Mouse (Mus musculus): Measurements from ENCODE around the gene Mvb12a.

The Mvb12a gene

DNA sequence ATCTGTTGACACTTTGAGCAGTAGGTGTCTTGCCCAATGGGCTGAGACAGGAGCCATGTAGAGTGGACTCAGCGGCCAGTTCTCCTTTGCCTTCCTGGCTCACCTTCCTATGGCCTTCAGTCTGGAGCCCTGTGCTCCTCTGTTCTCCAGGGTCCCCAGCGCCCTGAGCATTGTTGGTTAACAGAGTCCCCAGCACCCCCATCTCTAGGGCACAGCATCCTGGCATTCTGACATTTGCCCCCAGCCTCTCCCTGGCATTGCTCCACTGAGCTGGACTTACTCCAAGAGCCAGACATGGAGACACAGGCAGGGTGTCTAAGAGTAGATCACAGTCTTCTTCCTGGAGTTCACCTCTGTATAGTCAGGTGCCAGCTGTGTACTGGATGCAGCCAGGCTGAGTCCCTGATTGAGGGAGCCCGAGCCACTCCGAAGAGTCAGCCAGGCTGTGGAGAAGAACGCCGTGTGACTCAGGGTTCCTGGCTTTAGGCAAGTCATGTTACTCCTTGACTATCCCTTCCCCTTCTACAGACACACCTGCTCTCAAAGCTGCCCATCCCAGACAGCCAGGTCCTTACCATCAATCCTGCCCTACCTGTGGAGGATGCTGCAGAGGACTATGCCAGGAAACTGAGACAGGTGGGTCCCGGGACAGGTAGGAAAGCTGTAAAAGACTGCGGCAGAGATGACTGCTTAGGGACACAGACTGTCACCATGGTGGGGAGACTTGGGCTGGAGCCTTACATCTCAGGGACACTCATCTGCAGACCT is 51.0 kb downstream of the Mvb12a start:
- no peak for DNase-seq (ENCODE audit: low spot score)

DNA sequence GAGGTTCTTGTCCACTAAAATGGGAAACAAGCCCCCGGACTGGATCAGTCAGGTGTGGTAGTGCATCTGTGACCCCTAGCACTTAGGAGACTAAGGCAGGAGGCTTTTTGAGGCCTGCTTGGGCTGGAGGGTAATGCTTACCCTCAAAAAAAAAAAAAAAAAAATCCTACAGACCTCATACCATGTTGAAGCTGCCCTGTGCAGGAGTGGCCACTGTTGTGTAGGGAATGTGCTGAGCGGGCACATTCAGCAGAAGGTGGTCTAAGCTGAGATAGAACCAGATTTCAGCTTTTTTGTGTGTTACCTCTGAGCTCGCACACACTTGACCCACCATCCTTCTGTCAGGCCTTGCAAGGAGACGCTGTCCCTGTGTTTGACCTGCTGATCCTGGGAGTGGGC is 51.6 kb downstream of the Mvb12a start:
- no peak for DNase-seq (ENCODE audit: low spot score)

DNA sequence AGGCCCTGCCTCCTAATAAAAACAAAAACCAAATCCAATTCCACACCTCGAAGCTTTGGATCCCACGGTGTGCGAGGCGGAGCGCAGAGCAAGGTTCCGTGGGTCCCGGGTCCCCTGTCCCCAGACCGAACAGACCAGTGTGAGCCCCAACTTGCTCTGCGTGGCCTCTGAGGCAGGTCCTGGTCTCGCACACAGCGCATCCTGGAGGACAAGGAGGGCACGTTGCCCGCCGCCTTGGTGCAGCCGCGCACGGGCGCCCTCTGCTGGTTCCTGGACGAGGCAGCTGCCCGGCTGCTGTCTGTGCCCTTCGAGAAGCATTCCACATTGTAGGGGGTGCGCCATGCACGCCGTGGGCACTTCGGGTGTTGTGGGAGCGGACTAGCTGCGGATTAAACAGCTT is 53.1 kb downstream of the Mvb12a start:
- DNase-seq (ENCODE audit: low spot score): peak; percentile 89

DNA sequence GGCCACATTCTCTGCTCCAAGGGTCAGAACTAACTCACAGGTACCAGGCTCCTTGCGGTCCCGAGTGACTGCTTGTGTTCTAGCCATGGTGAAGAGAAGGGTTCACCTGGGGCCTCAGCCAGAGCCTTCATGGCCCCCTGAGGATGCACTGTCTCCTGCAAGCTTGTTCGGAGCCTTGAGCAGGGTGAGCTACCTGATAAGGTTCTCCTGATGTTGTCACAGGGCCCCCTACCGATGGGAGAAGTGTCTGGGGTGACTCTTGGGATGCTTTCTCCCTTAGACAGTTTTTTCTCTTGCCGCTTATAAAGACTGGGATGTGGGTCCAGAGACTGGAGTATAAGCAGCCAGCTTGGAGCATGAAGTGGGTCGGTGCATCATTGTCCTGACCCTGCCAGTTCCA is 53.7 kb downstream of the Mvb12a start:
- no peak for DNase-seq (ENCODE audit: low spot score)

DNA sequence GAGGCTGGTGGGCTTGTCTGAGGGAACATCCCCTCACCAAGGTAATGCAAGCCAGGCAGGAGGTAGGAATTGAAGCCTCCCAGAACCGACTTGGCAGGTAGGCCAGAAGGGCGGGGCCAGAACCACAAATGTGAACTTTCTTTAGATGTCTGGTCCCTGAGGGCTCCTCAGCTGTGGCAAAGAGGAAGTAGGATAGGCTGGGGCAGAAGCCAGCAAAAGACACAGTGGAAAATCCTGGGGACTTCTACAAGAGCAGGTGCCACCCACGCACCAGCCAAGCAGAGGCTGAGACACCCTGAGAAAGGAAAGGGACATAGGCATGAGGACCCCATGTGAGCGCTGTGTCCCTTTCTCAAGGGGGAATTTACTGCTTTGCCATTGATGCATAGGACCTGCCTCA is 54.1 kb downstream of the Mvb12a start:
- no peak for DNase-seq (ENCODE audit: low spot score)

DNA sequence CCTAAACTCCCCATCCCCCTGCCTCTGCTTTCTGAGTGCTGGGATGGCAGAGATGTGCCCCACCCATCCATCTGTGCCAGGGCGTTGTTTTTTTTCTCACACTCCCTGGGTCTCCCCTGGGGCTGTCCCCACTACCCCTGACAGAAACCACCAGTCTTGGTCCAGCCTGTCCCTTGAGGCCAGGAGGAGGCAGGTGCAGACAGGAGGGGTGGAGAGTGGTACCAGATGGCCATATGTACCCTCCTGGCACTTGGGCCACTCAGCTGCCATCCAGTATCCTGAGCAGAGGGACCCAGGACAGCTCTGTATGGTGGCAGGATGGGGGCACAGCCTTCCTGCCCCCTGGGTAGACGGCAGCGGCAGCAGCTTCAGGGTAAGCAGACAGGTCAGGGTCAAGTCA is 54.7 kb downstream of the Mvb12a start, which contains the start of gene Fam129c:
Fam129c (plus strand) TSS at position 198 of the 400 bp plus-strand sequence.
- no peak for DNase-seq (ENCODE audit: low spot score)
